Mouse (Mus musculus): ENCODE data around the gene Cacng4. TPM values are rescaled to one million over a fixed set of nuclear protein-coding genes. Genes with fewer than 3 reads are reported as not detected.

Cacng4 gene
- polyA plus RNA-seq, 1 experiment from 2014 or later, result 3.8 TPM

DNA sequence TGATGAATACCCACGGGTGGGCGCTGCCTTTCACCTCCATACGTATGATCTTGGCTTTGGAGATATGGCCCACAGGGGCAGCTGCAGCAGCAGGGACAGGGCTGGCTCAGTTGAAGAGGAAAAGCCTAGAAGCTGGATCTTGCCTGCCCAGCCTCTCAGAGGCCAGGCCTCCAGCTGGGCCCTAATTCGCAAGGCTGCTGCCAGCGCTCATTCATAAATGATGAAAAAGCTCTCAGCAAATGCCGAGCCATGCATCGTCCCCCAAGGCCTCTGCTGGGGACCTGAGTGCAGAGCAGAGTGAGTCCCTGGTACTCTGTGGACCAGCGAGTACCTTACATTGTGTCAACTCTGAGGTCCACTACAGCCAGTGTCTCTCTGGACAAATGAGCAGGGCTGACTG, 26.0 kb downstream of the Cacng4 start:
- no peaks in the 10 kb centered on the region for H3K36me3 ChIP-seq
- no peak for ATAC-seq (ENCODE audit: insufficient number of reproducible peaks, low FRiP score, low TSS enrichment, low read depth)
- no peak overlapping the region for H3K27ac ChIP-seq (replicated peaks)
- no peak overlapping the region for H3K9ac ChIP-seq
- 72% methylated on average over 8 of the region's 8 CpGs for WGBS
- no peaks in the 10 kb centered on the region for H3K9me3 ChIP-seq (replicated peaks)
- H3K4me1 ChIP-seq, result peaks cover 8% of the 10 kb centered on the region; the same call in 1 of the 2 replicates
- no peak overlapping the region for H3K4me3 ChIP-seq (replicated peaks)
- no peaks in the 10 kb centered on the region for H3K27me3 ChIP-seq
- no peak overlapping the region for H3K4me2 ChIP-seq (replicated peaks)

DNA sequence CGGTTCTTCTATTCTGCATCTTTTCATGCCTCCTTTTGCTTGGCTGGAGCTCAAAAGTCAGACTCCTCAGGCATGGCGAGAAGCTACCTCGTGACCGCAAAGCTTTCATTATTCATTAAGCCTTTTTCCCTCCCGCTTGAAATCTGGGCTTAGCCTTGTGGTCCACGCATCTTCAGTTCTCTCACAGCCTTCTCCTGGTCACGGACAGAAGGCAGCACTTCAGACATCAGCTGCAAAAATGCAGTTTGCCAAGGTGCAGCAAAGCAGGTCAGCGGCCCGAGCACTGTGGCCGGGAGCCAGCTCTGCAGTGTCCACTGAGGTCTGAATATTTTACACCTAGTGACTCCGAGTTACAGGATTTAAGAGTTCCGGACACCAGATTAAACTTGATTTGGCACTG, 27.4 kb downstream of the Cacng4 start:
- peaks cover 19% of the 10 kb centered on the region for H3K4me1 ChIP-seq
- no peak for ATAC-seq (ENCODE audit: insufficient number of reproducible peaks, low FRiP score, low TSS enrichment, low read depth)
- H3K4me3 ChIP-seq (replicated peaks), result no peak overlapping the region

DNA sequence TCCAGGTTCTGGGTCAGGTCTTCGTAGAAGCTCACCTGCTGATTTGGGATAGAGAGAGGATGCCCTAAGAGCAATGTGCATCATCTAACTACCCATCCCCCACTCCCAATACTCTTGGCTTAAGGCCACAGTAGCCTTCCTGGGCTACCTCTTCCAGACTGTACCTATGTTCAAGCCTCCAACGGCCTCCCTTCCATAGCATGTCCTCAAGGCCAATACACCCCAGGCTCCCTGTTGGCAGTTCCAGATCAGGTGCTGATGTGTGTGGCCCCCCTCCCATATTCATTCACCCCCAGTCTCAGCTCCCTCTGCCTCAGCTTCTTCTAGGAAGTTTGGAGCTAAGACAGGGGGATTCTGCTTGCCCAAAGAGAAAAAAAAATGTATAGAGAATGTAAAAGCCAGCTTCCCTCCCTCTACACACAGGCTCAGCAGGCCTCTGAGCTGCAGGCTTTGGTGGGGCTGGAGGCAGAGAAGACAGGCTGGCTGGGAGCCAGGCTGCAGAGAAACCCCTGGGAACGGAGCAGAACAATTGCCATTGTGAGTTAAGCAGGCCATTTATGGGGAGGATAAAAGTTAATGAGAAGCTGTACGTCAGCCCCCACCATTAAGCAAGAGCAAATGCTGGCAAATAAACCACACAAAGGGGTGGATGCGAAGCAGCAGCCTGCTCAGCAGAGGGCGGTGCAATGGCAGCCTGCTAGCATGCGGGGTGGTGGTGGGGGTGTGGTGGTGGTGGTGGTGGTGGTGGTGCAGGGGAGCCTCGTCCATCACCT, 31.5 kb downstream of the Cacng4 start:
- 17% methylated on average over 8 of the region's 8 CpGs for WGBS
- no peaks in the 10 kb centered on the region for H3K27me3 ChIP-seq
- H3K4me3 ChIP-seq (replicated peaks), result no peak overlapping the region
- H3K4me2 ChIP-seq (replicated peaks), result no peak overlapping the region
- no peaks in the 10 kb centered on the region for H3K9me3 ChIP-seq (replicated peaks)
- peaks cover 22% of the 10 kb centered on the region for H3K4me1 ChIP-seq
- peak overlapping the region; percentile 51; the same call in 1 of the 2 replicates for H3K27ac ChIP-seq (replicated peaks)
- H3K36me3 ChIP-seq, result no peaks in the 10 kb centered on the region
- peak; percentile 66 for ATAC-seq (ENCODE audit: insufficient number of reproducible peaks, low FRiP score, low TSS enrichment, low read depth)
- no peak overlapping the region for H3K9ac ChIP-seq

More for the DNA sequence above, 27.4 kb downstream of the Cacng4 start:
- 86% methylated on average over 12 of the region's 12 CpGs for WGBS
- Histone ChIP-seq H3K36me3 (no peaks in the 10 kb centered on the region), H3K9ac (no peak overlapping the region), H3K4me2 (replicated peaks) (no peak overlapping the region), H3K27ac (replicated peaks) (no peak overlapping the region), H3K27me3 (no peaks in the 10 kb centered on the region), H3K9me3 (replicated peaks) (no peaks in the 10 kb centered on the region)

DNA sequence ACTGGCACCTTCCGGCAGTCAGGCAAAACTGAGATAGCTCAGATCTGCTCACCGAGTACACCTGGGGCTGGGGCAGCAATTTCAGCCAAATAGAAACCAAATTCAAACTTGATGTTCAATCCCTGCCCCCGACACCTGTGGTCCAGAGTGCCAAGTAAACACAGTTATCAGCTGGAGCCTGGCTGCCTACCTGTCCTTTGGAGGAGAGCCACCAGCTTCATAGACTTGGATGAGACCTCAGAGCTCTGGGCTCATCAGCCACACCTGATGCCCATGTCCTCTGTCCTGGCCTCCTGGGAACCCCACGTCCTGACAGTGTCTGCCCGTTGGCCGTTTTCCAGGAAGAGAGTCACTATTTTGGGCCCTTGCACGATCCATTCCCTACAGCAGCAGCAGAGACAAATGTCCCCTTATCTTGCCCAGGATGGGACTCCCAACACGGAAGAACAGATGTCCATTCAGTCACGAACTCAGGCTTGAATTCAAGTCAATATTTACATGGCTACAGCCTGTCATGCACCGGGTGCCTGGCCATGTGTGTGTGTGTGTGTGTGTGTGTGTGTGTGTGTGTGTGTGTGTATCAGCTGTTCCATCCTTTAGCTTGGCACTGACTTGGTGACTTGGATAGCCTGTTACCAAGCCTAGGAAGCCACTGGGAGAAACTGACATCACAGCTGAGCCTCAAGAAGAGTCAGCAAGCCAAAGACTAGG, 32.4 kb downstream of the Cacng4 start:
- H3K4me2 ChIP-seq (replicated peaks), result no peak overlapping the region
- ATAC-seq (ENCODE audit: insufficient number of reproducible peaks, low FRiP score, low TSS enrichment, low read depth), result no peak
- H3K4me3 ChIP-seq (replicated peaks), result no peak overlapping the region
- no peaks in the 10 kb centered on the region for H3K9me3 ChIP-seq (replicated peaks)
- H3K27me3 ChIP-seq, result no peaks in the 10 kb centered on the region
- H3K4me1 ChIP-seq, result peaks cover 22% of the 10 kb centered on the region
- WGBS, result 70% methylated on average over 10 of the region's 10 CpGs
- no peak overlapping the region for H3K27ac ChIP-seq (replicated peaks)
- H3K9ac ChIP-seq, result no peak overlapping the region
- no peaks in the 10 kb centered on the region for H3K36me3 ChIP-seq

DNA sequence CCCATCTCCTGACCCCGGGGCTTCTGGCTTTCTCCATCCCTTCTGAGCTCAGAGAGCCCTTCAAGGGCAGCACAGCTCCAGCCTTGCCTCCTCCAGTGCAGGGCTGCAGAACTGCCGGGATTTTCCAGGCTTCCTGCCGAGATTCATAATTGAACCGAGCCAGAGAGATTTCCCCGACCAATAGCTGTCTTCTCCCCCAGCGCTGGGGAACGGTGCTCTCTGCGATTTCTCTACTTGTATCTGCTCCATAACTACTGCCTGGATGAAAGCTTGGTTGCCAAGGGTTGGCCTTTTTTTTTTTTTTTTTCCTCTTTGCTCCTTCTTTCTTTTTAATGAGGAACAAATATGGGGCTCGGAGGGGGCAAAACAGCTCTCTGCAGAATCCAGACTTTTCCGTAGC, 34.4 kb downstream of the Cacng4 start:
- no peaks in the 10 kb centered on the region for H3K27me3 ChIP-seq
- no peaks in the 10 kb centered on the region for H3K9me3 ChIP-seq (replicated peaks)
- no peak overlapping the region for H3K27ac ChIP-seq (replicated peaks)
- no peak overlapping the region for H3K4me2 ChIP-seq (replicated peaks)
- no peak overlapping the region for H3K9ac ChIP-seq
- no peak overlapping the region for H3K4me3 ChIP-seq (replicated peaks)
- peaks cover 22% of the 10 kb centered on the region for H3K4me1 ChIP-seq
- WGBS, result 38% methylated on average over 10 of the region's 10 CpGs
- no peak for ATAC-seq (ENCODE audit: insufficient number of reproducible peaks, low FRiP score, low TSS enrichment, low read depth)
- H3K36me3 ChIP-seq, result no peaks in the 10 kb centered on the region

DNA sequence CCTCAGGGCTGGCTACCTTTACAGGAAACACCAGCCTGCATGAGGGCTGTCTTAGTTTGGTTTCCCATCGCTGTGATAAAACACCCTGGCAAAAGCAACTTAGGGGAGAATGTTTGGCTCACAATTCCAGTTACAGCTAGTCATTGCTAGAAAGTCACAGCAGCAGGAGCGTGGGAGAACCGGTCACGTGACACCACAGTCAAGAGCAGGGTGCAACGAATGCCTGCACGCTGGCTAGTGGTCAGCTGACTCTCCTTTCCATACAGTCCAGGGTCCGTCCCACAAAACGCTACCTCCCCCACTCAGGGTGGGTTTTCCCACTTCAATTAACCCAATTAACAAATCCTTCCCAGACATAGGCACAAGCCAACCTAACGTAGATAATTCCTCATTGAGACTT, 34.8 kb downstream of the Cacng4 start:
- H3K27ac ChIP-seq (replicated peaks), result no peak overlapping the region
- H3K4me1 ChIP-seq, result peaks cover 22% of the 10 kb centered on the region
- H3K36me3 ChIP-seq, result no peaks in the 10 kb centered on the region
- H3K4me3 ChIP-seq (replicated peaks), result no peak overlapping the region
- no peak for ATAC-seq (ENCODE audit: insufficient number of reproducible peaks, low FRiP score, low TSS enrichment, low read depth)
- no peak overlapping the region for H3K9ac ChIP-seq
- no peaks in the 10 kb centered on the region for H3K9me3 ChIP-seq (replicated peaks)
- H3K27me3 ChIP-seq, result no peaks in the 10 kb centered on the region
- no peak overlapping the region for H3K4me2 ChIP-seq (replicated peaks)
- WGBS, result 85% methylated on average over 9 of the region's 9 CpGs

DNA sequence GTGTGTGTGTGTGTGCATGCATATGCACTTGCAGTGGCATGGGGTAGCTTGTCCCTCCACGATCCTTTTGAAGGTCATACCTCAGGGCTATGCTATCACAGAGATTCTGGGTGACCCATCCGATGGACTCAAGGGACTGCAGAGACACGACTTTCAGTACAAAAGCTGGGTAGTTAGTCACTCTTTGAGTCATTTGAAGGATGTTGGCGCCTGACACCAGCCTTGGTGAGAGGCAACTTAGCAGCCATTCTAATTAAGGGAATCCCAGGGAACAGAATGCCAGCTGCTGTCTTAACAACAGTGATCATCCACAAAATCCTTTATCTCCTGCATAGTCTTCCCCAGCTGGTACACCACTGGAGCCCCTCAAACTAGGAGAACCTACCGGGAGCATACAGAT, 45.2 kb downstream of the Cacng4 start:
- no peaks in the 10 kb centered on the region for H3K27me3 ChIP-seq
- 0 out of 2 replicates have a peak, but pooled peaks cover 7% of the 10 kb centered on the region for H3K4me1 ChIP-seq
- H3K27ac ChIP-seq (replicated peaks), result no peak overlapping the region
- 88% methylated on average over 5 of the region's 5 CpGs for WGBS
- no peak for ATAC-seq (ENCODE audit: insufficient number of reproducible peaks, low FRiP score, low TSS enrichment, low read depth)
- no peak overlapping the region for H3K9ac ChIP-seq
- no peak overlapping the region for H3K4me3 ChIP-seq (replicated peaks)
- H3K9me3 ChIP-seq (replicated peaks), result no peaks in the 10 kb centered on the region
- H3K4me2 ChIP-seq (replicated peaks), result no peak overlapping the region
- no peaks in the 10 kb centered on the region for H3K36me3 ChIP-seq

DNA sequence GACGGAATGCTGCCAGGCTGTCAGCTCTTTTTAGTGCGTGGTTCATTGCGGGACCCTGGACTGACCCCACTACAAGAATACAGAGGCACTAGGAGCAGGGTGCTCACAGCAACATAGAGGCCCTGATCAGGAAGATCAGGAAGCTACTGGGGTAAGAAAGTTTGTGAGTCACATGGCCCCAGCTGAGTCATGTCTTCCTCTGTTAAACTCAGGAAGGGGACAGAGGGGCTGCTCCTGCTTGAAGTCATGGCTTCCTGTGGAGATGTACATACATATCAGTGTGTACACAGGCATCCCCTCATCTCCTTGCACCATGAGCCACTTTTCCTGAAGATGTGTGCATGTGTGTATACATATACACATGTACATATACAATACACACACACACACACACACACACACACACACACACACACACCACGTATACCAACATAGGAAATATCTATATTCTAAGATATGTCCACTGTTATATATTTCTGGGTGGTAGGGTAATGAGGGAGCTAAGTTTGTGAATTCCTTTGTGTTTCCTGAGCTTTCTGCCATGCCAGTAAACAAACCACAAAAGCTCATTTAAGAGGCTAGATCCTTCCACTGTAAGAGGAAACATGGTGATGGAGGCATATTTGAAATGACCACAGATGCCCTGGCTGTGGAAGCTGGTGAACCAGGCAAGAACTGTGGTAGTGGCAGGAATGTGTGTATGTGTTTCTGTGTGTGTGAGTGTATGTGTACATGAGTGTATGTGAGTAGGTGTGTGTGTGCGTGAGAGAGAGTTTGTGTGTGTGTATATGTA, 45.9 kb downstream of the Cacng4 start:
- WGBS, result 80% methylated on average over 5 of the region's 5 CpGs
- no peak overlapping the region for H3K4me3 ChIP-seq (replicated peaks)
- H3K4me1 ChIP-seq, result 0 out of 2 replicates have a peak, but pooled peaks cover 1% of the 10 kb centered on the region
- H3K27me3 ChIP-seq, result no peaks in the 10 kb centered on the region
- no peak overlapping the region for H3K4me2 ChIP-seq (replicated peaks)
- no peak overlapping the region for H3K9ac ChIP-seq
- no peaks in the 10 kb centered on the region for H3K9me3 ChIP-seq (replicated peaks)
- H3K27ac ChIP-seq (replicated peaks), result no peak overlapping the region
- ATAC-seq (ENCODE audit: insufficient number of reproducible peaks, low FRiP score, low TSS enrichment, low read depth), result no peak
- no peaks in the 10 kb centered on the region for H3K36me3 ChIP-seq

DNA sequence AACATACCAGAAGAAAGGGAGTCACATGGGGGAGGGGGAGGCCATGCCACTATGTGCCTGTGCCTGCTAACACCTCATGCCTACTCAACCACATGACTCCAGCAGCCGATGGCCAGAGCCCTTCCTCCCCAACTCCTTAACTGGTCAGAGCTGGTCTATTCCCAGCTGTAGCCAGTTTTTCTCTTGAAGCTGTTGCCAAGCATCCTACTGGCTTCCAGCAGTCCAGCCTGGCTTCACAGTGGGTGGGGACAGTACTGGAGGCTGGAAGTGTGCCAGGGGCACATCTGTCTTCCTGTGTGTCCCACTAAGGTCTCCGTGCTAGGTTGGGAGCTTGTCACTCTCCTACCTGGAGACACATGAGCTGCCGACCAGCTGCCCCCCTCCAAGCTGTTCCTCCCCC, 51.3 kb downstream of the Cacng4 start:
- Histone ChIP-seq H3K4me1 (no peaks in the 10 kb centered on the region), H3K9ac (no peak overlapping the region), H3K27me3 (no peaks in the 10 kb centered on the region), H3K4me2 (replicated peaks) (no peak overlapping the region), H3K4me3 (replicated peaks) (no peak overlapping the region), H3K9me3 (replicated peaks) (no peaks in the 10 kb centered on the region), H3K27ac (replicated peaks) (no peak overlapping the region), H3K36me3 (no peaks in the 10 kb centered on the region)
- WGBS, result 59% methylated on average over 3 of the region's 3 CpGs
- ATAC-seq (ENCODE audit: insufficient number of reproducible peaks, low FRiP score, low TSS enrichment, low read depth), result no peak

DNA sequence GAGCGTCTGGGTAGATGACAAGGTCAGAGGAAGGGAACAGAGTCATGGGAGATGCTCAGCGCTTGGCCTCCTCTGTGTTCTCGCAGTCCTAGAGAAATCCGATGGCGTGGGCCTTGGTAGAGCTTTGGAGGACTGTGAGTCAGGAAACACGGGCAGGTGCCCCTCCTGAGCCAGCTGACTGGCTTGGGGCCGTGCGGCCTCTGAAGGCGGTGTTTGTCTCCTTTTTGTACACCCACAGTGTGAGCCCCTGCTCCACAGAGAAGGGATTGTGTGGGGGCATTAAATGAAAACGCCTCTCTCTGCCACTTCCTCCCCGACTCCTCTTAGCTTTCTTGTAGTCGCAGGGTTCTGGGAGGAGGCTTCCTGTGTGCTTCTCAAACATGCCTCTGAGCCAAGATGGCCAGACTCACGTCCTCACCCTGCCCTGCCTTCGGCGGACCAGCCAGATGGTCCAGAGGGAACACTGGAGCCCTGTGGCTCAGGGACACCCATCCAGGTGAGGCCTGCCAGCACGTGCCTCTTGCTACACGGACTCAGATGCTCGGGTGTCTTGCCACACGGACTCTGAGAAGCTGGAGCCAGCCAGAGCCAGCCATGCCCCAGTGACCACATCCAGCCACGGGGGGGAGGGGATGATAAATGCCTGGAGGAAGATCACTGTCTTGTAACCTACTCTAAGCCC, 55.8 kb downstream of the Cacng4 start:
- no peak overlapping the region for H3K4me2 ChIP-seq (replicated peaks)
- H3K4me1 ChIP-seq, result no peaks in the 10 kb centered on the region
- no peaks in the 10 kb centered on the region for H3K27me3 ChIP-seq
- 69% methylated on average over 20 of the region's 20 CpGs for WGBS
- no peak overlapping the region for H3K9ac ChIP-seq
- ATAC-seq (ENCODE audit: insufficient number of reproducible peaks, low FRiP score, low TSS enrichment, low read depth), result no peak; the same call in 1 of the 2 replicates
- H3K27ac ChIP-seq (replicated peaks), result no peak overlapping the region
- no peaks in the 10 kb centered on the region for H3K9me3 ChIP-seq (replicated peaks)
- H3K36me3 ChIP-seq, result peaks cover 8% of the 10 kb centered on the region; the same call in 1 of the 2 replicates
- H3K4me3 ChIP-seq (replicated peaks), result no peak overlapping the region

DNA sequence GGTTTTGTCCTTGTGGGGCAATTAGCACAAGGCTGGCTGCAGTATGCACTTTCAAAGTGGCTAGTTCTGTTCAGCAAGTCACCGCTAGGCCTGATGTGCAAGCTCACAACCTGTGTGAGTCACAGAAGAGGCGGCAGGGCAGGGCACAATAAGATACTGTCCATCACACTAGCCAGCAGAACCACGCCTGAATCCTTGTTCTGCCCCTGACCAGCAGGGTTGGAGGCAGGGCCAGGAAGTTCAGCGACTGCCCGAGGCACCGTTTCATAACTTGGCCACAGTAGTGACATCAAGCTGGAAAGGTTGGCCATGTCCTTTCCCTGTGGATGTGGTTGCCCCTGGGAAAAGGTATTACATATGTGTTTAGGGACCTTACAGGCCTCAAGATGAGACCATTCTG, 56.5 kb downstream of the Cacng4 start:
- no peak overlapping the region for H3K27ac ChIP-seq (replicated peaks)
- H3K9me3 ChIP-seq (replicated peaks), result no peaks in the 10 kb centered on the region
- no peaks in the 10 kb centered on the region for H3K4me1 ChIP-seq
- WGBS, result 77% methylated on average over 6 of the region's 6 CpGs
- H3K36me3 ChIP-seq, result peaks cover 8% of the 10 kb centered on the region; the same call in 1 of the 2 replicates
- no peak overlapping the region for H3K9ac ChIP-seq
- ATAC-seq (ENCODE audit: insufficient number of reproducible peaks, low FRiP score, low TSS enrichment, low read depth), result no peak
- no peak overlapping the region for H3K4me3 ChIP-seq (replicated peaks)
- no peak overlapping the region for H3K4me2 ChIP-seq (replicated peaks)
- no peaks in the 10 kb centered on the region for H3K27me3 ChIP-seq

Data from embryonic facial prominence, embryonic 15.5 days (tissue).